ENCODE assay signal across 8 mouse cellular contexts in genomic region chr17:35194844-35195630, GRCm38 (mm10). TPM values are rescaled to one million over a fixed set of nuclear protein-coding genes. Genes with fewer than 3 reads are reported as not detected.
A peak's percentile ranks its signal among the peaks of the same experiment; 100 is the strongest.
DNase-seq lines count a peak whose midpoint lies in the region; ATAC-seq and TF ChIP-seq lines count a peak whose summit lies in the region.

No protein-coding gene starts in this region.

- H3K4me2 ChIP-seq in heart, embryonic 16.5 days (ENCODE audit: low read depth, low read length): peak overlapping the region; percentile 86
- H3K4me2 ChIP-seq in hindbrain, embryonic 16.5 days (ENCODE audit: low read length): peak overlapping the region; percentile 80
- H3K4me2 ChIP-seq in midbrain, embryonic 15.5 days: peak overlapping the region; percentile 68

- H3K4me1 ChIP-seq in heart, embryonic 16.5 days (ENCODE audit: control insufficient read depth, insufficient read depth, low read length): peaks cover 10% of the 10 kb centered on the region
- peaks cover 11 to 23% of the 10 kb centered on the region in 2 experiments for H3K4me1 ChIP-seq in MEL (ENCODE audit: control insufficient read depth in 1 of 2, insufficient read depth in 2 of 2, low read length in 2 of 2)
- peaks cover 8% of the 10 kb centered on the region; the same call in 1 of the 2 replicates for H3K4me1 ChIP-seq in hindbrain, embryonic 16.5 days (ENCODE audit: control insufficient read depth, insufficient read depth, low read depth, low read length)
- H3K4me1 ChIP-seq in midbrain, embryonic 15.5 days: peaks cover 11% of the 10 kb centered on the region

- peaks cover 23% of the 10 kb centered on the region for H3K27me3 ChIP-seq in heart, embryonic 16.5 days (ENCODE audit: control insufficient read depth, insufficient read depth, low read length)
- no peaks in the 10 kb centered on the region for H3K27me3 ChIP-seq in MEL (ENCODE audit: control insufficient read depth in 1 of 2, insufficient read depth in 2 of 2, low read length in 2 of 2)
- H3K27me3 ChIP-seq in hindbrain, embryonic 16.5 days (replicated peaks; ENCODE audit: control insufficient read depth, insufficient read depth, low read length): peaks cover 25% of the 10 kb centered on the region
- peaks cover 32% of the 10 kb centered on the region for H3K27me3 ChIP-seq in midbrain, embryonic 15.5 days (replicated peaks)

- ATAC-seq in heart, embryonic 16.5 days (replicated peaks; ENCODE audit: extremely low read depth, insufficient read depth, low FRiP score): no peak
- no peak for ATAC-seq in hindbrain, embryonic 16.5 days
- ATAC-seq in midbrain, embryonic 15.5 days (replicated peaks): no peak

- no peaks in the 10 kb centered on the region for H3K9me3 ChIP-seq in heart, embryonic 16.5 days (replicated peaks; ENCODE audit: control insufficient read depth, low read length)
- no peaks in the 10 kb centered on the region for H3K9me3 ChIP-seq in MEL (replicated peaks; ENCODE audit: insufficient read depth, low read length)
- no peaks in the 10 kb centered on the region for H3K9me3 ChIP-seq in hindbrain, embryonic 16.5 days (ENCODE audit: control insufficient read depth, low read length)
- no peaks in the 10 kb centered on the region for H3K9me3 ChIP-seq in midbrain, embryonic 15.5 days

- 32% methylated on average over 19 of the region's 19 CpGs for WGBS in heart, embryonic 16.5 days
- 46% methylated on average over 19 of the region's 19 CpGs for WGBS in hindbrain, embryonic 16.5 days
- WGBS in midbrain, embryonic 15.5 days: 42% methylated on average over 19 of the region's 19 CpGs

- H3K36me3 ChIP-seq in heart, embryonic 16.5 days (ENCODE audit: control insufficient read depth, insufficient read depth): no peaks in the 10 kb centered on the region
- H3K36me3 ChIP-seq in MEL (ENCODE audit: control insufficient read depth in 1 of 2, insufficient read depth in 2 of 2, low read length in 2 of 2): peaks cover 0 to 18% of the 10 kb centered on the region in 2 experiments; a peak in 2 of 4 replicates
- no peaks in the 10 kb centered on the region for H3K36me3 ChIP-seq in hindbrain, embryonic 16.5 days (ENCODE audit: control insufficient read depth, insufficient read depth, low read length)
- no peaks in the 10 kb centered on the region for H3K36me3 ChIP-seq in midbrain, embryonic 15.5 days (replicated peaks)

- H3K4me3 ChIP-seq in heart, embryonic 16.5 days (ENCODE audit: low read length): peak overlapping the region; percentile 61
- peak overlapping the region; percentile 71 to 74 for H3K4me3 ChIP-seq in MEL (ENCODE audit: control insufficient read depth in 1 of 2, insufficient read depth in 1 of 2, low read depth in 2 of 2, low read length in 2 of 2)
- peak overlapping the region; percentile 47 for H3K4me3 ChIP-seq in hindbrain, embryonic 16.5 days (ENCODE audit: low read length)
- H3K4me3 ChIP-seq in midbrain, embryonic 15.5 days: peak overlapping the region; percentile 39

- TF ChIP-seq CTCF in MEL (IDR thresholded peaks at IDR 0.05 in 2 of 3, conservative IDR thresholded peaks at IDR 0.05 in 1 of 3; ENCODE audit: control insufficient read depth in 1 of 3, insufficient read depth in 1 of 3, low read depth in 2 of 3, low read length in 3 of 3, poor library complexity in 1 of 3, severe bottlenecking in 1 of 3): no peak

- H3K27ac ChIP-seq in heart, embryonic 16.5 days (ENCODE audit: low read length): peak overlapping the region; percentile 25; the same call in 1 of the 2 replicates
- H3K27ac ChIP-seq in MEL (ENCODE audit: control insufficient read depth, low read depth, low read length): no peak overlapping the region
- no peak overlapping the region for H3K27ac ChIP-seq in hindbrain, embryonic 16.5 days (ENCODE audit: low read depth, low read length)
- no peak overlapping the region for H3K27ac ChIP-seq in midbrain, embryonic 15.5 days

- TF ChIP-seq EP300 in MEL (IDR thresholded peaks at IDR 0.05; ENCODE audit: low read depth in 1 of 2, low read length in 2 of 2): no peak

- peak overlapping the region; percentile 70 for H3K9ac ChIP-seq in heart, embryonic 16.5 days (ENCODE audit: low read length)
- H3K9ac ChIP-seq in MEL (ENCODE audit: control insufficient read depth, low read depth, low read length, poor library complexity, severe bottlenecking): peak overlapping the region; percentile 71
- peak overlapping the region; percentile 56 for H3K9ac ChIP-seq in hindbrain, embryonic 16.5 days (ENCODE audit: low read depth, low read length)
- H3K9ac ChIP-seq in midbrain, embryonic 15.5 days: 0 out of 2 replicates have a peak overlapping the region, but pooled peaks have one; percentile 31

- H3K79me2 ChIP-seq in MEL (ENCODE audit: control insufficient read depth, insufficient read depth, low read length, poor library complexity): peaks cover 5% of the 10 kb centered on the region; the same call in 1 of the 2 replicates

- DNase-seq in heart, adult 11 months: no peak
- no peak for DNase-seq in MEL (ENCODE audit: low read depth, low spot score)
- DNase-seq in layer of hippocampus, postnatal 25 days (ENCODE audit: extremely low spot score in 1 of 2, low spot score in 1 of 2): no peak
- DNase-seq in yolk sac, embryonic 10.5 days (ENCODE audit: low spot score): no peak
- no peak for DNase-seq in cerebellum, adult 9-10 months

- no peak for TF ChIP-seq RAD21 in MEL (IDR thresholded peaks at IDR 0.05; ENCODE audit: low read depth, low read length)

- no peak for TF ChIP-seq POLR2A in MEL (IDR thresholded peaks at IDR 0.05; ENCODE audit: control insufficient read depth in 1 of 2, insufficient read depth in 1 of 2, low read depth in 1 of 2, low read length in 2 of 2, poor library complexity in 1 of 2)

TF ChIP-seq in MEL, 35 proteins besides CTCF, POLR2A, EP300 and RAD21:
- TF ChIP-seq BHLHE40 (IDR thresholded peaks at IDR 0.05; ENCODE audit: borderline replicate concordance, low read depth, low read length) (no peak), MYB (IDR thresholded peaks at IDR 0.05; ENCODE audit: low read depth, low read length) (no peak), HCFC1 (IDR thresholded peaks at IDR 0.05; ENCODE audit: low read depth, low read length) (no peak), TAL1 (IDR thresholded peaks at IDR 0.05; ENCODE audit: low read length) (no peak), JUND (IDR thresholded peaks at IDR 0.05; ENCODE audit: low read depth, low read length) (no peak), E2F4 (IDR thresholded peaks at IDR 0.05; ENCODE audit: borderline replicate concordance, low read depth, low read length) (no peak)

RNA-seq across cellular contexts. Expression of gene Ltb, which starts 0.8 kb away (rescaled TPM):
- polyA plus RNA-seq in heart, embryonic 16.5 days (2015; fragmentation: Nextera tagmentation; extraction: Ambion mirVana): 3.5 and 6.4 TPM in 2 replicates
- total RNA-seq in MEL (2012; rRNA removed): 0.75 and 1.1 TPM in 2 replicates
- 1 to 10 TPM in 1 of 2 experiments, not detected in 1; 1.5 TPM for polyA plus RNA-seq in MEL (2012; ENCODE audit: insufficient read depth in 1 of 2, insufficient read length in 2 of 2, low read depth in 1 of 2, low replicate concordance in 2 of 2, missing spikeins in 1 of 2)
- 1.1 and 1.2 TPM in 2 replicates for polyA plus RNA-seq in hindbrain, embryonic 16.5 days (2015; fragmentation: Nextera tagmentation; extraction: Ambion mirVana)
- 0.58 and 0.78 TPM in 2 replicates for polyA plus RNA-seq in midbrain, embryonic 15.5 days (2015; fragmentation: Nextera tagmentation; extraction: Ambion mirVana)
- under 1 TPM; 0.42 to 0.54 TPM for total RNA-seq in layer of hippocampus, postnatal 25 days (2021)

RNA-seq across cellular contexts. Expression of gene Tnf, which starts 6.8 kb away (rescaled TPM):
- polyA plus RNA-seq in heart, embryonic 16.5 days (2015; fragmentation: Nextera tagmentation; extraction: Ambion mirVana): 0.20 and 0.33 TPM in 2 replicates
- total RNA-seq in MEL (2012; rRNA removed): 0.95 and 1.2 TPM in 2 replicates
- 1 to 10 TPM in 1 of 2 experiments, not detected in 1; 2.0 TPM for polyA plus RNA-seq in MEL (2012; ENCODE audit: insufficient read depth in 1 of 2, insufficient read length in 2 of 2, low read depth in 1 of 2, low replicate concordance in 2 of 2, missing spikeins in 1 of 2)
- not detected in 2 replicates for polyA plus RNA-seq in hindbrain, embryonic 16.5 days (2015; fragmentation: Nextera tagmentation; extraction: Ambion mirVana)
- not detected in 2 replicates for polyA plus RNA-seq in midbrain, embryonic 15.5 days (2015; fragmentation: Nextera tagmentation; extraction: Ambion mirVana)
- not detected for total RNA-seq in layer of hippocampus, postnatal 25 days (2021)

RNA-seq across cellular contexts. Expression of gene Lst1, which starts 6.8 kb away (rescaled TPM):
- polyA plus RNA-seq in heart, embryonic 16.5 days (2015; fragmentation: Nextera tagmentation; extraction: Ambion mirVana): 7.9 and 8.2 TPM in 2 replicates
- 15.2 and 16.9 TPM in 2 replicates for total RNA-seq in MEL (2012; rRNA removed)
- polyA plus RNA-seq in MEL (2012; ENCODE audit: insufficient read depth in 1 of 2, insufficient read length in 2 of 2, low read depth in 1 of 2, low replicate concordance in 2 of 2, missing spikeins in 1 of 2): 10 to 100 TPM in 1 of 2 experiments, not detected in 1; 29.0 TPM
- polyA plus RNA-seq in hindbrain, embryonic 16.5 days (2015; fragmentation: Nextera tagmentation; extraction: Ambion mirVana): 4.8 and 7.3 TPM in 2 replicates
- 7.6 and 9.2 TPM in 2 replicates for polyA plus RNA-seq in midbrain, embryonic 15.5 days (2015; fragmentation: Nextera tagmentation; extraction: Ambion mirVana)
- total RNA-seq in layer of hippocampus, postnatal 25 days (2021): 1 to 10 TPM; 8.1 to 8.9 TPM

RNA-seq across cellular contexts. Expression of gene Lta, which starts 10.1 kb away (rescaled TPM):
- polyA plus RNA-seq in heart, embryonic 16.5 days (2015; fragmentation: Nextera tagmentation; extraction: Ambion mirVana): 0.27 and 0.79 TPM in 2 replicates
- total RNA-seq in MEL (2012; rRNA removed): not detected in 2 replicates
- under 1 TPM in 1 of 2 experiments, not detected in 1; 0.24 TPM for polyA plus RNA-seq in MEL (2012; ENCODE audit: insufficient read depth in 1 of 2, insufficient read length in 2 of 2, low read depth in 1 of 2, low replicate concordance in 2 of 2, missing spikeins in 1 of 2)
- polyA plus RNA-seq in hindbrain, embryonic 16.5 days (2015; fragmentation: Nextera tagmentation; extraction: Ambion mirVana): 0.37 and 0.80 TPM in 2 replicates
- polyA plus RNA-seq in midbrain, embryonic 15.5 days (2015; fragmentation: Nextera tagmentation; extraction: Ambion mirVana): 0.32 and 0.69 TPM in 2 replicates
- total RNA-seq in layer of hippocampus, postnatal 25 days (2021): under 1 TPM in 1 of 2 experiments, not detected in 1; 0.20 TPM

RNA-seq across cellular contexts. Expression of gene Aif1, which starts 19.2 kb away (rescaled TPM):
- polyA plus RNA-seq in heart, embryonic 16.5 days (2015; fragmentation: Nextera tagmentation; extraction: Ambion mirVana): 6.0 and 10.9 TPM in 2 replicates
- total RNA-seq in MEL (2012; rRNA removed): 0.29 and 0.42 TPM in 2 replicates
- under 1 TPM in 1 of 2 experiments, not detected in 1; 0.45 TPM for polyA plus RNA-seq in MEL (2012; ENCODE audit: insufficient read depth in 1 of 2, insufficient read length in 2 of 2, low read depth in 1 of 2, low replicate concordance in 2 of 2, missing spikeins in 1 of 2)
- polyA plus RNA-seq in hindbrain, embryonic 16.5 days (2015; fragmentation: Nextera tagmentation; extraction: Ambion mirVana): 5.6 and 10.1 TPM in 2 replicates
- 7.3 and 8.2 TPM in 2 replicates for polyA plus RNA-seq in midbrain, embryonic 15.5 days (2015; fragmentation: Nextera tagmentation; extraction: Ambion mirVana)
- total RNA-seq in layer of hippocampus, postnatal 25 days (2021): 10 to 100 TPM; 10.4 to 10.8 TPM
